Mouse (Mus musculus): Measurements from ENCODE around the gene Vsig8. TPM values are rescaled to one million over a fixed set of nuclear protein-coding genes. Genes with fewer than 3 reads are reported as not detected.
A peak's percentile ranks its signal among the peaks of the same experiment; 100 is the strongest.

Gene Vsig8
- polyA plus RNA-seq, 1 experiment = 12.1 TPM

- no peak overlapping the region for H3K27ac ChIP-seq (ENCODE audit: control insufficient read depth, insufficient read depth, low read depth, low read length)
- no peaks in the 10 kb centered on the region for H3K36me3 ChIP-seq (ENCODE audit: control insufficient read depth, insufficient read depth, low read length)
- no peaks in the 10 kb centered on the region for H3K27me3 ChIP-seq (ENCODE audit: control insufficient read depth, insufficient read depth, low read length)
- peaks cover 10% of the 10 kb centered on the region for H3K4me1 ChIP-seq (ENCODE audit: control insufficient read depth, insufficient read depth, low read length)
- no peak for TF ChIP-seq CTCF (IDR thresholded peaks at IDR 0.05; ENCODE audit: control insufficient read depth, insufficient read depth, insufficient replicate concordance, low read depth, low read length)
- TF ChIP-seq POLR2A (IDR thresholded peaks at IDR 0.05; ENCODE audit: control insufficient read depth, low read depth, low read length) = no peak
- no peak overlapping the region for H3K4me3 ChIP-seq (ENCODE audit: control insufficient read depth, low read depth, low read length)
Measured at GRCm38 (mm10) chr1:172548501-172548900, 7.2 kb upstream of the Vsig8 start.

DNA sequence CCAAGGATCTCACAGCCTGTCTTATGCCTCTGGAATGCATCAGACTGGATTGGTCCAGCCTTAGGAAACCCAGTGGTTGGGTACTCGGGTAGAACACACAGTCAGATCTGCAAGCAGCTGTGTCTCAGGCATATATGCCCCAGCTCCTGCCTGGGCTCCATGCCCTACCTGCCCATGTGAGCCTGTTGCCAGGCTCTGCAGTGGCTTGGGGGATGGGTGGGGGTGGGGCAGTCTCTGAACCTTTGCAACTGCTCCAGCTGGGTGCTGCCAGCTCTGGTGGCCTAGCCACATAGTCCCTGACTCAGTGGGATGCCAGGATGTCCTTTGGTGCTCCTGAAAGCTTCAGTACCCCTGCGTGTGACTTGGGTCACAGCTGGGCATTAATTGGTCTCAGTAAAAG lies 6.4 kb upstream of the Vsig8 start:
- peaks cover 11% of the 10 kb centered on the region for H3K4me1 ChIP-seq (ENCODE audit: control insufficient read depth, insufficient read depth, low read length)

GRCm38 (mm10) chr1:172549717-172550116 lies 6.0 kb upstream of the Vsig8 start:
- peaks cover 12% of the 10 kb centered on the region for H3K4me1 ChIP-seq (ENCODE audit: control insufficient read depth, insufficient read depth, low read length)
- no peaks in the 10 kb centered on the region for H3K27me3 ChIP-seq (ENCODE audit: control insufficient read depth, insufficient read depth, low read length)
- no peaks in the 10 kb centered on the region for H3K36me3 ChIP-seq (ENCODE audit: control insufficient read depth, insufficient read depth, low read length)
- H3K27ac ChIP-seq (ENCODE audit: control insufficient read depth, insufficient read depth, low read depth, low read length) = no peak overlapping the region
- TF ChIP-seq CTCF (IDR thresholded peaks at IDR 0.05; ENCODE audit: control insufficient read depth, insufficient read depth, insufficient replicate concordance, low read depth, low read length) (no peak), POLR2A (IDR thresholded peaks at IDR 0.05; ENCODE audit: control insufficient read depth, low read depth, low read length) (no peak)
- peak overlapping the region; percentile 60 for H3K4me3 ChIP-seq (ENCODE audit: control insufficient read depth, low read depth, low read length)

More for the DNA sequence above, 6.4 kb upstream of the Vsig8 start:
- TF ChIP-seq CTCF (IDR thresholded peaks at IDR 0.05; ENCODE audit: control insufficient read depth, insufficient read depth, insufficient replicate concordance, low read depth, low read length) (no peak), POLR2A (IDR thresholded peaks at IDR 0.05; ENCODE audit: control insufficient read depth, low read depth, low read length) (no peak)
- Histone ChIP-seq H3K4me3 (ENCODE audit: control insufficient read depth, low read depth, low read length) (no peak overlapping the region), H3K27me3 (ENCODE audit: control insufficient read depth, insufficient read depth, low read length) (no peaks in the 10 kb centered on the region), H3K36me3 (ENCODE audit: control insufficient read depth, insufficient read depth, low read length) (no peaks in the 10 kb centered on the region), H3K27ac (ENCODE audit: control insufficient read depth, insufficient read depth, low read depth, low read length) (no peak overlapping the region)

DNA sequence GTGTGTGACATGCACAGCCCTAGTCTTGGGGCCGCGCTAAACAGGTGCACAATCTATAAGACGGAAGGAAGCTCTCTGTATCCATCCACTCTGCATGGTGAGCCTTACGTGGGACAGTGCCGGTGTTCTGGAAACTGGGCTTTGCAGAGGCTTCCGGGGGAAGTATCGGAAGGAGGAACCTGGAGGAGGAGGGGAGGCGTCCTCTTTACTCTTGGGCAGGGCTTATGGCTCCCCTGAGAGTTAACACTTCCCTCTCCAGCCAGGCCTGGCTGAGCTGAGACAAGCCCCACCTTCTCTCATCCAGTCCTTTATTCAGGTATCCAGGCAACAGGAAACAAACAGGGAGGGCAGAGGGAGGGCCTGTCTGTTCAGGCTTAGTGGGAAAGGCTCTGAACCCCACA lies 5.2 kb upstream of the Vsig8 start:
- Histone ChIP-seq H3K4me1 (ENCODE audit: control insufficient read depth, insufficient read depth, low read length) (peaks cover 5% of the 10 kb centered on the region; the same call in 1 of the 2 replicates), H3K27ac (ENCODE audit: control insufficient read depth, insufficient read depth, low read depth, low read length) (no peak overlapping the region), H3K36me3 (ENCODE audit: control insufficient read depth, insufficient read depth, low read length) (no peaks in the 10 kb centered on the region), H3K27me3 (ENCODE audit: control insufficient read depth, insufficient read depth, low read length) (no peaks in the 10 kb centered on the region), H3K4me3 (ENCODE audit: control insufficient read depth, low read depth, low read length) (peak overlapping the region; percentile 60)
- TF ChIP-seq CTCF (IDR thresholded peaks at IDR 0.05; ENCODE audit: control insufficient read depth, insufficient read depth, insufficient replicate concordance, low read depth, low read length) (no peak), POLR2A (IDR thresholded peaks at IDR 0.05; ENCODE audit: control insufficient read depth, low read depth, low read length) (no peak)

GRCm38 (mm10) chr1:172551009-172551408 lies 4.7 kb upstream of the Vsig8 start:
- H3K36me3 ChIP-seq (ENCODE audit: control insufficient read depth, insufficient read depth, low read length) = no peaks in the 10 kb centered on the region
- H3K27me3 ChIP-seq (ENCODE audit: control insufficient read depth, insufficient read depth, low read length) = no peaks in the 10 kb centered on the region
- TF ChIP-seq POLR2A (IDR thresholded peaks at IDR 0.05; ENCODE audit: control insufficient read depth, low read depth, low read length) (no peak), CTCF (IDR thresholded peaks at IDR 0.05; ENCODE audit: control insufficient read depth, insufficient read depth, insufficient replicate concordance, low read depth, low read length) (no peak)
- no peak overlapping the region for H3K4me3 ChIP-seq (ENCODE audit: control insufficient read depth, low read depth, low read length)
- H3K4me1 ChIP-seq (ENCODE audit: control insufficient read depth, insufficient read depth, low read length) = peaks cover 5% of the 10 kb centered on the region; the same call in 1 of the 2 replicates
- no peak overlapping the region for H3K27ac ChIP-seq (ENCODE audit: control insufficient read depth, insufficient read depth, low read depth, low read length)

DNA sequence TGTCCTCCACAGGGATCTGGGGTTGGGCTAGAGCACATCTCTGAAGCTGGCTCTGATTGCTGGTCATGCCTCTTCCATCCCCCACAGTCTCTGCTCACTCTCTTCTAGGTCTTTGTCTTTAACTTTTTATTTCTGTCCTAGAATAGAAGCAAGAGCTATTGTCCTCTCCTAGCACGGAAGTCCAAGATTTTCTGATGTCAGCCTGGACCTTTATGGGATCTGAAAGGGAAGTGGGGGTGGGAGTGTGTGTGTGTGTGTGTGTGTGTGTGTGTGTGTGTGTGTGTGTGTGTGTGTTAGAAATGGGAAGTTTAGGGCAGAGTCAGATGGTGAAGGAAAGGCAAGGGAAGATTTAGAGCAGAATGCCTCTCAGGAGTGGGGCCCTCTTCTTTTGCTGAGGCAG lies 3.1 kb upstream of the Vsig8 start:
- Histone ChIP-seq H3K4me1 (ENCODE audit: control insufficient read depth, insufficient read depth, low read length) (peaks cover 5% of the 10 kb centered on the region; the same call in 1 of the 2 replicates), H3K27me3 (ENCODE audit: control insufficient read depth, insufficient read depth, low read length) (no peaks in the 10 kb centered on the region)

DNA sequence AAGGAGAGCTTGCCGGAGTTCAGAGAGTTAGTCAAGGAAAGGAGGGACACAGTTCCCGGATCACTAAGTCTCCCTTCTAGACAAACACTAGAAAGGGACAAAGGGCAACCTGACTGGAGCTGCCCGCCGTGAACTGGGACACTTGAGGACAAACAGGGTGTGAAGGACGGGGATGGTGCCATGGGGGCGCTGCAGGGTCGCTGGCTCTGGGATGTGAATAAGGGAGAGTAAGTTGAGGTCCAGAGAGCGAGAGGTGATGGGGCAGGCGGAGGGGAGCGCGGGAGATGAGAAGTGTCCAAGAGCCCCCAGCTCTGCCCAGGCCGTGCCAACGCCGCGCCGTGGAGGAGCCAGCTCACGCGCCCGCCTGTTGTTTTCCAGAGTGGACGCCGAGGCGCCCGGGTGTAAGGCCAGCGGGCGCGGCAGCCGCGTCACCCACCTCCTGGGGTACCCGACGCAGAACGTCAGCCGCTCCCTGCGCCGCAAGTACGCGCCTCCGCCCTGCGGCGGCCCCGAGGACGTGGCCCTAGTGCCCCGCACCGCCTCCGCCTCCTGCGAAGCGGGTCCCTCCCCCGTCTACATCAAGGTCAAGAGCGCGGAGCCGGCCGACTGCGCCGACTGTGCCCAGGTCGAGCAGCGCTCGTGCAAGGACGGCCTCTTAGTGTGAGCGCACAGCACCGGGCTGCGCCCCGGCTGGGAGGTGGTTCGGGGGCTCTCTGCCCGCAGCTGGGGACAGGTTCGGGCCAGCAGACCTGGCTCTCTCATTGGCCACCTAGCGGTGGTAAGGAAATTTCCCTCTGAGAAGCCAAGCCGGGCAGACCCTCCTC lies 7.1 kb downstream of the Vsig8 start:
- no peak overlapping the region for H3K27ac ChIP-seq (ENCODE audit: control insufficient read depth, insufficient read depth, low read depth, low read length)
- H3K27me3 ChIP-seq (ENCODE audit: control insufficient read depth, insufficient read depth, low read length) = no peaks in the 10 kb centered on the region
- H3K4me1 ChIP-seq (ENCODE audit: control insufficient read depth, insufficient read depth, low read length) = peaks cover 9% of the 10 kb centered on the region
- no peak; the same call in 1 of the 2 replicates for TF ChIP-seq CTCF (IDR thresholded peaks at IDR 0.05; ENCODE audit: control insufficient read depth, insufficient read depth, insufficient replicate concordance, low read depth, low read length)
- TF ChIP-seq POLR2A (IDR thresholded peaks at IDR 0.05; ENCODE audit: control insufficient read depth, low read depth, low read length) = no peak
- peak overlapping the region; percentile 51 for H3K4me3 ChIP-seq (ENCODE audit: control insufficient read depth, low read depth, low read length)
- H3K36me3 ChIP-seq (ENCODE audit: control insufficient read depth, insufficient read depth, low read length) = no peaks in the 10 kb centered on the region

More for the DNA sequence above, 3.1 kb upstream of the Vsig8 start:
- no peak for TF ChIP-seq CTCF (IDR thresholded peaks at IDR 0.05; ENCODE audit: control insufficient read depth, insufficient read depth, insufficient replicate concordance, low read depth, low read length)
- TF ChIP-seq POLR2A (IDR thresholded peaks at IDR 0.05; ENCODE audit: control insufficient read depth, low read depth, low read length) = no peak
- H3K4me3 ChIP-seq (ENCODE audit: control insufficient read depth, low read depth, low read length) = no peak overlapping the region
- no peaks in the 10 kb centered on the region for H3K36me3 ChIP-seq (ENCODE audit: control insufficient read depth, insufficient read depth, low read length)
- H3K27ac ChIP-seq (ENCODE audit: control insufficient read depth, insufficient read depth, low read depth, low read length) = no peak overlapping the region
